Mouse (Mus musculus) MEL (cell line): ENCODE results near the gene Dmtf1.

Experiments used
- BHLHE40 ChIP-seq: IDR thresholded peaks from 2 replicates; pipeline ENCODE4 v1.6.1; 2012; ENCODE audit warnings: low read depth, mild to moderate bottlenecking, inconsistent platforms, low read length, improper control_type of control experiment, borderline replicate concordance
- CTCF ChIP-seq, 3 experiments: IDR thresholded peaks in 2 of 3; conservative IDR thresholded peaks in 1 of 3; 2 replicates each; pipeline ENCODE4 v1.5.1; 2011 to 2012; ENCODE audit warnings: low read length in 3 of 3, low read depth in 2 of 3, mild to moderate bottlenecking in 2 of 3, improper control_type of control experiment in 1 of 3, inconsistent platforms in 1 of 3, mixed read lengths in 1 of 3, moderate library complexity in 1 of 3; ENCODE audit not compliant: control insufficient read depth in 1 of 3, insufficient read depth in 1 of 3, poor library complexity in 1 of 3, severe bottlenecking in 1 of 3
- NELFE ChIP-seq: IDR thresholded peaks from 2 replicates; pipeline ENCODE4 v1.6.1; 2011; ENCODE audit warnings: low read depth, low read length, improper control_type of control experiment
- TAL1 ChIP-seq: IDR thresholded peaks from 2 replicates; pipeline ENCODE4 v1.6.1; 2012; ENCODE audit warnings: mild to moderate bottlenecking, inconsistent platforms, low read length, moderate library complexity, mixed read lengths

GRCm38 (mm10) chr5:9103958-9104357 is 57.6 kb downstream of the Dmtf1 start:
- TF ChIP-seq CTCF (IDR thresholded peaks at IDR 0.05 in 2 of 3, conservative IDR thresholded peaks at IDR 0.05 in 1 of 3; ENCODE audit: control insufficient read depth in 1 of 3, insufficient read depth in 1 of 3, low read depth in 2 of 3, low read length in 3 of 3, poor library complexity in 1 of 3, severe bottlenecking in 1 of 3) (no peak), TAL1 (no peak), NELFE (no peak), BHLHE40 (no peak)
